Mouse (Mus musculus): ENCODE results near the gene Ttc7b.

Gene Ttc7b

GRCm38 (mm10) chr12:100336241-100336640 lies 184.4 kb downstream of the Ttc7b start:
- no peak for DNase-seq (ENCODE audit: low spot score)

DNA sequence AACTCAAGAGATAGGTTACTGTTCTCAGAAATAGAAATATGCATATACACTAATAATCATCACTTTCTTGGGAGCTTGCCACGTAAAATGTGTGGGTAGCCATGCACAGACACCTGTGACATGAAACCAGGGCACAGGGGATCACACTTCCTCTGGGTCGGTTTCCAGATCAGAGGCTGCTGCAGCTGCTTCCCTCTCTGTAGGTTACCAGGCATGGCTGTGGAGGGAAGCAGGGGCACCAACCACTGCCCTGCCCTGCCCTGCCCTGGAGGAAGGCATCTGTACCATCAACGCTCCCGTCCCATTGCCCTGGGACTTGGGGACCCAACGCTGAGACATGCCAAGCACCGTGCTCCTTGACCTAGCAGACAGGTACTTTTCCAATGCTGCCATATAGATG lies 188.8 kb downstream of the Ttc7b start:
- DNase-seq (ENCODE audit: low spot score), result no peak

DNA sequence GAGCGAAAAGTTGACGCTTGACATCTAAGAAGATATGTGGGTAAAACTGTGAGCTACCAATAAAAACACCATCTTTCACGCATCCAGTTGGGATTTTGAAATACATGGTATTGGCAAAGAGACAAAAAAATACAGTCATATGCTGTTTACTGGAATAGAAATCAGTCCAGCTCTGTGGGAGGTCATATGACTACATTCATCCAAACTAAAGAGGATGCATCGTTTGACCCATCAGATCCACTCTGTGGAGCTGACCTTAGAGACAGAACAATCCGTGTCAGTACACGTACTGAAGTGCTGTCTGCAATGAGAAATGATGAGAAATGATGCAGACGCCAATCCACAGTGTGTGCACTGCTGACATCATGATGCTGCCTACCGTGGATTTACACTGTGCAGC lies 190.4 kb downstream of the Ttc7b start:
- DNase-seq (ENCODE audit: low spot score), result no peak

DNA sequence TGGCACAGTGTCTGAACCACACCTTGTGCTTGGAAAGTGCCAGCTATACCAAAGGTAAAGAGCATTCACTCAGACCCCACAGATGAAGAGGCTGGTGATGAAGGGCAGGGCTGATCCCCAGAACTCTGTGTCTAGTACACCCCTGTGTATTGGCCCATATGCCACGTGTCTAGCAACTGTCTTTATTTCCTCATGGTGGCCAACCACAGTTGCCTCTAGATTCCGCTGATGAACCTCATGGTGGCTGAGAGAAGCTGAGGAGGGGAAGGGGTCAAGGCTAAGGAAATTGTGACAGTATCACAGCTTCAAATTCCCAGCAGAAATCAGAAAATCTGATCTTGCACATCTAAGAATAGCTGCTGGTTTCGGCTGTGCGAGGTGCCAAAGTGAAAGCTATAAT lies 191.6 kb downstream of the Ttc7b start:
- DNase-seq (ENCODE audit: low spot score), result no peak

DNA sequence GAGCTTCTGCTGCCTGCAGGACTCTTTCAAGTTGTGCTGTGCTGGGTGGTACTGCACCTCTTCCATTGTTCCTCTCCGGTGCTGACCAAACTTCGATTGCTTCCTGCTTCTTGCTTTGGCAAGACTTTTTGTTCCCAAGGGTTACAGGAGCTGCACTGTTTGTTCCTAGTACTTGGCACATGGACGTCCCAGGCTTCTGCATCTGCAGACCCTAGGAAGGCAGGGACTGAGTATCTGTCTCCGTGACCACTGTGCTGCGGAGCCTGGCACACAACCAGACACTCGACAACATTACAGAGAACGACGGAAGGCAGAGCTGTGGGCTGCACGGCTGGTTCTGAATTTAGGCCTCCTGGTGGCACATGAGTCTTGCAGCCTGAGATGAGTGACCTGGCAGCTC lies 192.1 kb downstream of the Ttc7b start:
- no peak for DNase-seq (ENCODE audit: low spot score)

GRCm38 (mm10) chr12:100326732-100327131 lies 193.9 kb downstream of the Ttc7b start:
- no peak for DNase-seq (ENCODE audit: low spot score)

DNA sequence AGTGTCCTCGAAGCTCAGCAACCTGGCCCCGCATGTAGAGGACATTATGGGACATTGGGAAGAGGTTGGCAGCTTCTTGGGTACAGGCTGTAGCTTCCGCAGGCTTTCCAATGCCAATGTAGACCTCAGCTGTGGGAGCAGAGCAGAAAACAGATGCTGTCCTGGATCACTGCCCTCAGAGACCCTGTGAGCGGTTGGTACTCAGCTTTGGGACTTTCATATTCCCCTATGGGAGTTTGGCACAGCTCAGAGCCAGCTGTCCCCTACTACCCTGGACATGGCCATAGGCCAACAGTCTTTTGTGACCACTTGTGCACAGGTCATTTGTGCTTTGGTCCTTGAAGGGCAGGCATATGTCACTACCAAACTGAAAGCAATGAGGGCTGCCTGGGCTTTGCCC lies 195.0 kb downstream of the Ttc7b start:
- no peak for DNase-seq (ENCODE audit: low spot score)

GRCm38 (mm10) chr12:100325212-100325611 lies 195.4 kb downstream of the Ttc7b start:
- DNase-seq (ENCODE audit: low spot score), result no peak

GRCm38 (mm10) chr12:100323641-100324040 lies 197.0 kb downstream of the Ttc7b start:
- DNase-seq (ENCODE audit: low spot score), result no peak

- DNase-seq (ENCODE audit: low spot score), result no peak
Measured at GRCm38 (mm10) chr12:100322225-100322624, 198.4 kb downstream of the Ttc7b start.

DNA sequence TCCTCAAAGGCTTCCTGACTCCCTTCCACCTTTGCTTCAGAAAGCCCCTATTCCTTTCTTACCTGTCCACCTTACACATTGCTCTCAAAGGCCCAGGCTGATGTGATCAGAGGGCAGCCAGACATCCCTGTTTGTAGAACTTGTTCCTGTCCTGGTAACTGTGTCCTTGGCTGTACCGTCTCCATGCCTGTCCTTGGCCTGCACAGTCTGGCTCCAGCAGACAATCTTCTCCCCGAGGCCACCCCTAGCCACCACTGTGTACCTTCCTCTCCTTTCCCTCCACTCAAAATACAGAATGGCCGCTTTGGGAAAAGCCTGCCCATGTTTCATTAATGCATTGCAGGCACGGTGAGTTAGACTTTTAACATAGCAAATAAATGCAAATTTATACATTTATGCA lies 199.1 kb downstream of the Ttc7b start:
- no peak for DNase-seq (ENCODE audit: low spot score)

DNA sequence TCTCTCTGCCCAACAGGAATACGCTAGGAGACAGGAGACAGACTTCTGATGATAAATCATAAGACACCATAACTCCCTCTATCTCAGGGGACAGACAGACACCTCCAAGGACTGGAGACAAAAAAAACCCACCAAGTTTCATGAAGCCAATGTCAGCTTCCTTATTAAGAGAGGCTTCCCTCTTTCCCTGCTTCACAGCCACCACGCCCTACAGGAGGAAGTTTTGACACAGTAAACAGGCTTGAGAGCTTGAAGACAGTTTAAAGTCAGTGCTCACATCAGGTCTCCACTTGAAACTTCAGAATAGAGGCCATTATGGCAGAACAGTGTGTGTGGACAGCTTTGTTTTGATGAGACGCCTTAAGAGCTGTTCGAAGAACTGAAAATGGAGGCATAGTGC lies 200.9 kb downstream of the Ttc7b start:
- DNase-seq (ENCODE audit: low spot score), result no peak

GRCm38 (mm10) chr12:100317936-100318335 lies 202.7 kb downstream of the Ttc7b start:
- DNase-seq (ENCODE audit: low spot score), result no peak

- no peak for DNase-seq (ENCODE audit: low spot score)
Measured at GRCm38 (mm10) chr12:100316094-100316493, 204.5 kb downstream of the Ttc7b start.

GRCm38 (mm10) chr12:100315119-100315885 lies 205.3 kb downstream of the Ttc7b start:
- no peak for DNase-seq (ENCODE audit: low spot score)

DNA sequence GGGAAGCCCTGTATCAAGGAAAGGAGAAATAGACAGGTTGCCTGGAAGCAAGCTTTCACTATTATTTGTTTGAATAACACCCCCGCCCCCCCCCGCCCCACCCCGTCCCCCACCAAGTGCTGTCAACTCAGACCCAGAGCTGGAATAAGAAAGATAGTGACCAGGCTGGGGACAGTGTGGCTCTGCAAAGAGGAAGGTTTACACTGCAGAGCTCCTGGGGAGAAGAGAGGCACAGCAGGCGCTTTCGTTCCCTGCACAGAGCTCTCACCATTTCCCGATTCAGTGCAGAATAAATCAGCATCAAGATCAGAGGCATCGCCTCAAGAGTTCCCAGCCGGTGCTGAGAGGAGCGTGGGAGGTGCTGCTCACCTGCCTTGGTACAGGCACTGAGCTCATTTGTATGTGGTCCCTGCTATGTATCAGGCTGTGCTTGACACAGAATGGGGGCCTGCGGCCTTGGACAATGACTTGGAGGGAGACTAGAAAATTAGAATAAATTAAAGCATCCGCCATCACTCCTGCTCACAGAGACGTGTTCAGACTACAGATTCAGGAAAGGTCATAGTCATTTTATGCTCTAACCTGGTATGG lies 206.7 kb downstream of the Ttc7b start:
- DNase-seq (ENCODE audit: low spot score), result no peak

DNA sequence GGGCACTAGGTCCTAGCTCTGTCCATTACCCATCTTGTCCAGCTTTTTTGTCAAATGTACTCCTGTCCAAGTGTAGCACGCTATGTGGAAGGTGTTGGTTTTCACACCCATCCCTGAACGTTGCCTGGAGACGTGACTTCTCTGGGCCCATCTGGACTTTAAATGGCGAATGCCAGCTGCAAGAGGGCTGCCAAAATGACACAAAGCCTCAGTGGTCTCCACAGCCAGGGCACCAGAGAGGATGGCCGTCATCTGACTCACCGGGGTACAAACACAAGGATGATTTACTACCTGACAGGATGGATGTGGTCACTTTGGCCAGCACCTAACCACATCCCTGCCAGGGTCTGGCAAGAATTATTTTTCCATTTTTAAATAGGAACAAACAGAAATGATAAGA lies 207.4 kb downstream of the Ttc7b start:
- DNase-seq (ENCODE audit: low spot score), result no peak

DNA sequence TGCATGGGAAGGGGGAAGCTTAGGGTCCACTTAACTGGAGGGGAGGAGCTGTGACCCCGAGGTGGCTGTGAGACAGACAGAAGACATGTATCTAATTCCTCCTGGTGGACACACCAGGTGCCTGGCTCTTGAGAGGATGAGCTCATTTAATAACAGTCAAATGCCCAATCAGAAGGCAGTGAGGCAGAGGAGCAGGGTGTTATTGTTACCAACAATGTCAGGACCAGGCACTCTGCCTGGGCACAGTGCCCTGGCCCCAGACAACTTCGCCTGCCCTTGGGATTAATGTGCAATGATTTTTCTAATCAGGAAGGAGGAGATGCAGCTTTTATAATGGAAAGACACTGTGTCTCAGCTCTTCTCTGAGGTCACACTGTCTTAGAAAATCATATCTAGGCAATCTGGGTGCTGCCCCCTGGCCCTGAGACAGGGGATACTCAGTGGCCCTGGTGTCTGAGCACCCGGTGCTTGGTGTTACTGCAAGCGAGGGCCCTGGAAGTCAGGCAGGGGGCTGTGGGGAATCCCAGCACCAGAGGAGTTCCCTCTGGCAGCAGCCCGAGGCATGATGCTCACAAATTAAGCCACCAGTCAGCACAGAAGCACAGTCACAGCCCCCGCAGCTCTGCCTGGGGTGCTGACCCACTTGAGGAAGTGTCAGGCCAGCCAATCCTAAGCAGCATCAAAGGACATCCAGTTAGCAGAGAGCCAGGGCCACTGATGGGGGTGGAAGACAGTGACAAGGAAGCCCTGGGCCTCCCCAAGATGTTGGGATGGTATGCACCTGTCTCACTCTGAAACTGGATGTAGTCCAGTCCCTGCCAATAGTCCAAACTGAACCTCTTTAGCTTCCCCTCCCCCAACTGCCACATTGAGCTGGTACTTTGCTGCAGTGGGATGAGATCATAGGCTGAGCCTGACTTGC lies 209.9 kb downstream of the Ttc7b start:
- no peak for DNase-seq (ENCODE audit: low spot score)

GRCm38 (mm10) chr12:100309201-100309600 lies 211.4 kb downstream of the Ttc7b start:
- no peak for DNase-seq (ENCODE audit: low spot score)

DNA sequence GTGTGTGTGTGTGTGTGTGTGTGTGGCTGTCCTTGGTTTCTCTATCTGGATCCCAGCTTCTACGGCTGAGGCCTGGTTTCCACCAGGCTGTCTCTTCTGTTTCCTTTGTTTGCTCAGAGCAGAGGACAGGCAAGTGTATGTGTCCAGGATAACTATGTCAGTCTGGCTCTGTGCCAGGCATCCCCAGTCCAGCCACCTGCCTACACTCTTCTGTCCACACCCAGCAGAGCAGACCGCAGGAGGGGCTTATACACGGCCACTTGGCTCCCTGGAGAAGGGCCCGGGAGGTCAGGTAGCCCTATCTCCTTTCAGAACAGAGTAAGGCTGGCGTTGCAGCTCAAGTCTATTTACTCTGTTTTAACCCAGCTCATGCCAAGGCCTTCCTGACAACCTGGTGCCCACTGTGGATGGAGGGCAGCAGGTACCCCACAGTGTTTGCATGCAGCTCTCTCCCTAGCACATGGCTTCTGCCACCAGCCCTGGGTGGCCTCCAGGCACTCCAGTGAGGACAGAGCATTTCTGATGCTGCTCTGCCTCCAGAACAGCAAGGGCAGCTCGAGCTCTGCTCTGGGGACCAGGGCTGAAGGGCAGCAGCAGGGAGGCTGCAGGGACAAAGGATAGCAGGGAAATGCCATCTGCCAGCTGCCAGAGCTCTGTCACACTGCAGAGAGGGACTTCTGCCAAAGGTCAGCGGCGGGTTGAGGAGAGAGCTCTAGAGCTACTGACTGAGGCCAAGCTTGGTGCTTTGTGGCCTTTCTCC lies 212.9 kb downstream of the Ttc7b start:
- no peak for DNase-seq (ENCODE audit: low spot score)

- DNase-seq (ENCODE audit: low spot score), result no peak
Measured at GRCm38 (mm10) chr12:100306336-100306735, 214.3 kb downstream of the Ttc7b start.

GRCm38 (mm10) chr12:100305051-100305673 lies 215.5 kb downstream of the Ttc7b start:
- no peak for DNase-seq (ENCODE audit: low spot score)

Measured in yolk sac, embryonic 10.5 days (tissue).